Mouse (Mus musculus): ENCODE results near the gene Gmnn.
"Not testable (repeated sequence)": the region's sequence is repeated elsewhere in the genome, so short reads cannot be mapped to it uniquely, and the experiment has no call there.

The Gmnn gene

DNA sequence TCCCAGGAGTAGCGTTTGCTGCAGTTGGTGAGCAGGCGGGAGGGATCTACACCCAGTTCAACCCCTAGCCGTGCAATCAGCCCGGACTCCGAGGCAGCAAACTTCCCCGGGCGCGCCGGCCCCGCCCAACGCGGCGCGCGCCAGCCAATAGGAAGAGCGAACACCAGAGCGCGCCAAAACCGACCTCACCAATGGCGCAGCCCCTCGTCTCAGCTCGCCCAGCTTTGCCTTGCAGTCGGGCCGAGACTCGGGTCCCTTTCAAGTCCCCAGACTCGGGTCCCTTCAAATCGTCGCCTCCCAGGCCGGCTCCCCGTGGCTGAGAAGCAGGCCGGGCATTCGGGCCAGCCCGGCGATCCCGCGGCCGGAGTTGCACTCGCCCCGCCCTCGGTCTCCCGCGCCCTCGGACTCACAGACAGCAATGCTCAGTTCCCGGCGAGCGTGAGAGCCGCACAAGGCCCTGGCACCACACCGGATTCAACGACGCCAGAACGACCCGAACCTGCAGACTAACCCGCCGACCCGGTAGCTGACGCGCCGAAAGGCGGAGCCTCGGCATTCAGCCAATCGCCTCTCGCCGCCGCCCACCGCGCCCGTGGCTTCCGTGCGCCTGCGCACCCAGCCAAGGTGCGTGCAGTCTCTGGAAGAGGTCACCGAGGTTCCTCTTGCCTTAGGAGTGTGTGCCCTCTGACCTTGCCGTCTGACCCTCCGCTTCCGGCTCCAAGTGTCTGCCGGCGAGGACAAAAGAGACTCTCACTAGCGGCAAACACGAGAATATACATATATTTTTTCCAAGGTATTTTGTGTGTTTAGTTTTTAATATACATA is at the start of gene Gmnn:
Gene Gmnn (minus strand): TSS at position 521 of the 825 bp plus-strand sequence.
- peak; percentile 84 to 87 for DNase-seq (ENCODE audit: low spot score in 2 of 2)

- no peak for DNase-seq (ENCODE audit: low spot score in 2 of 2)
Observed at GRCm38 (mm10) chr13:24806079-24806478, 44.4 kb upstream of the Gmnn start.

DNA sequence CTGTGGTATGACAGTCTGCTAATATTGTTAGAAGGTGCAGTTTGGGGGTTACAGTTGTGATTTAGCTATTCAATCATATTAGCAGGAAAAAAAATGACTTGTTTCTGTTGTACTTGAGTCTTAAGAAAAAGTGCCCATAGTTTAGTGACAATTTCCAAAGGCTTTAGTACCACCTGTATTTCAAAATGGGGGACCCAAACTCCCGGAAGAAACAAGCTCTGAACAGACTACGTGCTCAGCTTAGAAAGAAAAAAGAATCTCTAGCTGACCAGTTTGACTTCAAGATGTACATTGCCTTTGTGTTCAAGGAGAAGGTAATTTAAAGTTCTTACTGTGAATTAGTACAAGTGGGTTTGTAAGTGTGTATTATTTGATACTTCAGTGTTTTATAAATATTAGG is 41.5 kb upstream of the Gmnn start:
- no peak for DNase-seq (ENCODE audit: low spot score in 2 of 2)

DNA sequence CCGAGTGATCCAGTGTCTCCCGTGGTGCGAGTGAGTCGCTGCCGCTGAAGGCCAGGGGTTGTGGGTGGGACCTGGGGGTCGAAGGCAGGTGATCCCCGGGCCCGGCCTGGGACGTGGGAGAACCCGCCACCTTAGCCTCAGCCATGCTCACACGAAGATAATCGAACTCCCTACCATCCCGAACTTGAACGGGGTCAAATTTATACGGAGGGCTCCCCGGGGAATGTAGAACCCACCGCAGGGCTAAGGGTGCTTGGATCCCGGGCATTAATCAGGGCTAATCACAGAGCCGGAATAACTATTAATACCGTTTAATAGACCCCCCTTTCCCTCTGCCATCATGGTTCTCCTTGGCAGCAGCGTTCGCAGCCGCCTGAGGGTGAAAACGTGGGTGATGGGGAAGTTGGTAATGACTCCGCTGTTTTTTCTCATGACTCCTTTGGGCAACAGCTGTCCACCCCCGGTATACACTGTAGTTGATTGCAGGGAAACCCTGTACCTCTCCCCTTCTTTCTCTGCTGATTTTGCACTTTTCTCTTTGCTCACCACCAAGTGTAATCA is 40.5 kb upstream of the Gmnn start:
- DNase-seq (ENCODE audit: low spot score in 2 of 2), result peak in 1 of 2 experiments; percentile 23

DNA sequence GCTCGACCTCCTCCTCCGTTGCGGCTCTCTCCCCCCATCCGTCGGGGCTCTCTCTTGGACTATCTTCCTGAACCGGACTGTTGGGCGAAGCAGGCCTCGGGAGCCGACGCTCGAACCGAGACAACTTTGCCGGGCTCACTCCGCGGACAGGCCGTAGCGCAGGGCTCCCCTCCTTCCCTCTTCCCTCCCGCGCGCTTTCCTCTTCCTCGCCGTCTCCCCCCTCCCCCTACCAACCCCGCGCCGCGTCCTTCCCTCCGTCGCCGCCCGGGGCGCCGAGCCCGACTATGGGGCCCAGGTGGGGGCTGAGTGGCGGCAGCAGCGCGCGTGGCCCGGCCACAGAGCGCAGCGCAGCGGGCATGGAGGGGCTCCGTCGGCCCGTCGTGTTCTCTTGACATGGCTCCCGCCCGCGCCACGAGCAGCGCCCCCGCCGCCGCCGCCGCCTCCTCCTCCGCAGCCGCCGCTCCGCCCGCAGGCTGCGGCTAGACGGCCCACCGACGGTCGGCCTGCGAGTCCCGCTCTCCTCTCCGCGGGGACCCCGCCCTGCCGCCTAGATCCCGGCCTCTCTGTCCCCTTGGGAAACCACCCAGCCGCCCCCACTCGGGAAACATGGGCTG is 39.7 kb upstream of the Gmnn start, which contains the start of gene BC005537:
Gene BC005537 (plus strand): TSS at position 350 of the 614 bp plus-strand sequence.
- DNase-seq (ENCODE audit: low spot score in 2 of 2), result peak in 1 of 2 experiments; percentile 64

DNA sequence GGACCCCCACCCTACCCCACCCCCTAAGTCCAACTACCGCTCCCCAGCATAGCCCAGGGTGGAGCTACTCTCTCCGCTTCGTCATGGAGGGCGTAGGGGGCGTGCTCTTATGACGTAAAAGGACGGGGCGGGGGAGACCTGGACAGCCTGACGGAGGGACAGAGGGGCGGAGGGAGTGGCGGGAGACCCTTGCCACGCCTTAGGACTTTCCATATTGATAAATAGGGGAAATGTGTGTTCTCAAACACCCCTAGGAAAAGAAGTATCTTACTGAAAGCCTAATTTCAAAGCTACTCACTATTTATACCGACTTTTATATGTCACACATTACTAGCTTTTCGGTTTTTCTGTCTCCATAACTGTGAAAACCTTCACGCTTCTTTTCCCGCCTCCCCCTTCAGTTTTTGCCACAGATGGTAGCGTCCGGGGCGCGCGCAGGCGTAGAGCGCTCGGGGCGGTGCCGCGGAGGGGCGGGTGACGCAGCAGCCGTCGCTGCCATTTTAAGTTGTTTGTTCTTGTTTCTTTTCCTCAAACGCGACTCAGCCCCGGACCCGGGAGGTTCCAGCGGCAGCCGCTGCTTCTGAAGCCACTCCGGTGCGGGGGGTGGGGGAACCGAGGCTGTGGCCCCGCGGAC is 39.1 kb upstream of the Gmnn start:
- peak; percentile 94 to 95 for DNase-seq (ENCODE audit: low spot score in 2 of 2)

GRCm38 (mm10) chr13:24799925-24800673 is 38.4 kb upstream of the Gmnn start:
- DNase-seq (ENCODE audit: low spot score in 2 of 2), result peak in 1 of 2 experiments; percentile 18

- no peak for DNase-seq (ENCODE audit: low spot score in 2 of 2)
Observed at GRCm38 (mm10) chr13:24799378-24799777, 37.7 kb upstream of the Gmnn start.

DNA sequence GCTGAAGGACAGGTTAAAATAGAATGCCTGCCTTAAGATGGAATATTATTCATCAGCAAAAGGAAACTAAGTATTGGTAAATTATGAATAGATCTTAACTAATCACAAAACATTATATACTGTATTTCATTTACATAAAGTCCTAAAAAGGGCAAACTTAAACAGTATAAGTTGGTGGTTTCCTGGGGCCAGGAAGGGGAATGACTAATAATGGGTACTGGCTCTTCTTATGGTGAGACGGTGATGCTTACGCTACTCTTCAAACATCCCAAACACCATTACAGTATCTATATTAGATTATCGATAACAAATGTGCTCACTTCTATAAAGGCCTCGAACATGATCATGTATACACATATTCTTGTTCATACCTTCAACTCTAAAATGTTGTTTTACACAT is 37.0 kb upstream of the Gmnn start:
- DNase-seq (ENCODE audit: low spot score in 2 of 2), result no peak

- DNase-seq (ENCODE audit: low spot score in 2 of 2), result no peak
Observed at GRCm38 (mm10) chr13:24792411-24793045, 30.8 kb upstream of the Gmnn start.

GRCm38 (mm10) chr13:24791349-24791748 is 29.6 kb upstream of the Gmnn start:
- no peak for DNase-seq (ENCODE audit: low spot score in 2 of 2)

- DNase-seq (ENCODE audit: low spot score in 2 of 2), result no peak
Observed at GRCm38 (mm10) chr13:24787477-24787876, 25.8 kb upstream of the Gmnn start.

- no peak for DNase-seq (ENCODE audit: low spot score in 2 of 2)
Observed at GRCm38 (mm10) chr13:24786014-24786490, 24.3 kb upstream of the Gmnn start.

DNA sequence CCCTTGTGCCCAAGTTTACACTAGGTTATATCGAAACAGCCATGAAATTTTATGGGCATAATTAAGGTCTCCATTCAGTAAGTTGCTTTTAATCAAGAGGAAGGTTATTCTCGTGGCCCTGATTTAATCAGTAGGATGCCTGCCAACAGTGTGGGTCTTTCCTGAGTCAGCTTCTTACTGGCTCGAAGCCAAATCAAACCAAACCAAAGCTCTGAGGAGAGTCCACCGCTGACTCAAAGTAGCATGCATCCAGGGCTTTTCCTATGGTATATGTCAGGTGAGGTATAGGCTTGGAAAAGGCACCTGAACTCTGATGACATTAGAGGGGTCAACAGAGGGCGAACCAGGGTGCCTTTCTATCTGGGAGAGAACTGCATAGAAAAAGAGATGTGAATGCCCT is 20.2 kb upstream of the Gmnn start:
- DNase-seq (ENCODE audit: low spot score in 2 of 2), result no peak

GRCm38 (mm10) chr13:24778706-24779380 is 17.1 kb upstream of the Gmnn start:
- no peak for DNase-seq (ENCODE audit: low spot score in 2 of 2)

- no peak for DNase-seq (ENCODE audit: low spot score in 2 of 2)
Observed at GRCm38 (mm10) chr13:24778026-24778425, 16.3 kb upstream of the Gmnn start.

- no peak for DNase-seq (ENCODE audit: low spot score in 2 of 2)
Observed at GRCm38 (mm10) chr13:24776146-24776844, 14.6 kb upstream of the Gmnn start.

DNA sequence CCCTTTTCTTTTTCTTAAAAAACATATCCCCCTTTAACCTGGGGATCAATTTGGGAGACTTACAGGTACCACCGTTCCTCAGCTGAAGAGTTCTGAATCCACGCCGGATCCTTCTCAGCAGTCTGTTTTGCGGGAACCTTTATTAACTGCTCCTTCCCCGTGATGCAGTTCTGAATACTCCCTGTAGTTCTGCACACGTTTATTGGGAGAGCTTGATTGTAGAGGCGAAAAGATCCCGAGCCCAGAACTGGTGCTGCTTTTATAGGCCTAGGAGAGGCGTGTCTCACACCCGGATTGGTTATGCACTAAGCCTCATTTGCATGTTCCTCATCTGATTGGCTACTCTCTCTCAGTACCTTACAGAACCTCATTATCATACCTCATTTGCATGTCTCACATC is 9.8 kb upstream of the Gmnn start:
- not testable (repeated sequence) for DNase-seq (ENCODE audit: low spot score in 2 of 2)

- not testable (repeated sequence) for DNase-seq (ENCODE audit: low spot score in 2 of 2)
Observed at GRCm38 (mm10) chr13:24767809-24768208, 6.1 kb upstream of the Gmnn start.

DNA sequence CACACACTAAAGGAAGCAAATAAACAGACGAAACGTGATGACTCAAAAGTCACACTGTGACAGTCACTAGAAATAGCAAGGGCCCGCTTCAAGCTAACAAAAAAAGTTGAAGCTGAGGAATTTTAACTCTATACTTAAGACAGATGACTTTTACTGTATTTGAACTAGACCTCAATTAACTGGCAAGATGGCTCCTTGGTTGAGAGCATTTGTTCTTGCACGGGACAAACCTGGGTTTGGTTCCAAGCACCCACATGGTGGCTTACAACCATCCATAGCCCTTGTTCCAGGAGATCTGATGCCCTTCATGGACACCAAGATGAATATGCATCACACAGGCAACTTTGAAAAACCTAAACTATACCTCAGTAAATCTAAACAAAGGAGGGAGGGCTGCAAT is 531 bp upstream of the Gmnn start:
- DNase-seq (ENCODE audit: low spot score in 2 of 2), result no peak

Data from urinary bladder, postnatal 4 days (tissue).